Comparison of ENCODE assay signal across 14 mouse cellular contexts in the genomic region with DNA sequence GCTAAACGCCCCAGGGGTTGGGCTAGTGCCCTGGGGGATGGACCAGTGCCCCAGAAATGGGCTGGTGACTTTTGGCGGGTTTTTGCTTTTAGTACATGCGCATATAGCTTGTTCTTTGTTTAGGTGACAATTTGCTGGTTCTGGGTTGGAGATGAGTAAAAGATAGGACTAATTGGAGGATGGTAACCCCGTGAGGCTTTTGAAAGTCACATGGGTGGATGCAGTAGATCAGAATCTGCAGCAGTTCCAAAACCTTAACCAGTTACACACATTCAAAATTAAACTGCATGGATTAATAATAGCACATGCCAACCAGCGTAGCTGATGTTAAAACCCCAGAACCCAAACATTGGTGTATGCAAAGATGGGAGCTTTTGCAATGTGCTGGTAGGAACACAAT. TPM values are rescaled to one million over a fixed set of nuclear protein-coding genes. Genes with fewer than 3 reads are reported as not detected.
DNase-seq lines count a peak whose midpoint lies in the region; ATAC-seq lines count a peak whose summit lies in the region.
"Had no signal": no experiment of that assay in that cellular context is flagged by ENCODE, and none has a peak within 500 bp of the region (broad histone marks: within the 10 kb centered on the region; RNA-seq: fewer than 3 reads in every experiment).

No protein-coding gene starts in this region.

- H3K27me3 ChIP-seq in forebrain, embryonic 13.5 days, result no peaks in the 10 kb centered on the region
- no peaks in the 10 kb centered on the region for H3K27me3 ChIP-seq in forebrain, embryonic 10.5 days (ENCODE audit: poor library complexity, severe bottlenecking)
- no peaks in the 10 kb centered on the region for H3K27me3 ChIP-seq in lung, embryonic 15.5 days
- H3K27me3 ChIP-seq in stomach, embryonic 14.5 days (ENCODE audit: control insufficient read depth, insufficient read depth, low read length), result no peaks in the 10 kb centered on the region
- H3K27me3 ChIP-seq: embryonic facial prominence, embryonic 15.5 days; neural tube, embryonic 12.5 days had no signal

- DNase-seq in forebrain, embryonic 10.5 days (ENCODE audit: extremely low spot score, low spot score), result no peak
- no peak for DNase-seq in lung, adult 18-20 months
- DNase-seq in induced T-regulatory cell, adult 2 months (ENCODE audit: low read depth), result peak; percentile 34
- no peak for DNase-seq in left cerebral cortex, postnatal 14 days (ENCODE audit: low spot score in 2 of 2)
- DNase-seq: adrenal gland, adult 8-10 months; cerebellum, adult 11-12 months; gastrocnemius, postnatal 10 days had no signal

- no peak overlapping the region for H3K9ac ChIP-seq in forebrain, embryonic 13.5 days
- H3K9ac ChIP-seq in lung, embryonic 15.5 days, result no peak overlapping the region
- H3K9ac ChIP-seq in stomach, embryonic 14.5 days (replicated peaks; ENCODE audit: low read depth, low read length), result no peak overlapping the region
- H3K9ac ChIP-seq: embryonic facial prominence, embryonic 15.5 days; neural tube, embryonic 12.5 days had no signal

- H3K27ac ChIP-seq in forebrain, embryonic 13.5 days, result no peak overlapping the region
- H3K27ac ChIP-seq in forebrain, embryonic 10.5 days, result no peak overlapping the region
- peak overlapping the region; percentile 83 for H3K27ac ChIP-seq in lung, embryonic 15.5 days
- H3K27ac ChIP-seq in stomach, embryonic 14.5 days (ENCODE audit: low read length), result peak overlapping the region; percentile 52; the same call in 1 of the 2 replicates
- H3K27ac ChIP-seq: embryonic facial prominence, embryonic 15.5 days; kidney, postnatal 0 days; neural tube, embryonic 12.5 days had no signal

- H3K9me3 ChIP-seq in forebrain, embryonic 13.5 days (replicated peaks), result no peaks in the 10 kb centered on the region
- H3K9me3 ChIP-seq in forebrain, embryonic 10.5 days, result peaks cover 6% of the 10 kb centered on the region
- no peaks in the 10 kb centered on the region for H3K9me3 ChIP-seq in lung, embryonic 15.5 days
- no peaks in the 10 kb centered on the region for H3K9me3 ChIP-seq in stomach, embryonic 14.5 days (ENCODE audit: control insufficient read depth, low read depth, low read length)
- H3K9me3 ChIP-seq: embryonic facial prominence, embryonic 15.5 days had no signal

- no peak overlapping the region for H3K4me3 ChIP-seq in forebrain, embryonic 13.5 days
- no peak overlapping the region for H3K4me3 ChIP-seq in forebrain, embryonic 10.5 days
- H3K4me3 ChIP-seq in lung, embryonic 15.5 days, result peak overlapping the region; percentile 35; the same call in 1 of the 2 replicates
- H3K4me3 ChIP-seq in stomach, embryonic 14.5 days (ENCODE audit: low read depth, low read length), result no peak overlapping the region
- H3K4me3 ChIP-seq: neural tube, embryonic 12.5 days had no signal

- H3K36me3 ChIP-seq in forebrain, embryonic 13.5 days (ENCODE audit: poor library complexity, severe bottlenecking), result no peaks in the 10 kb centered on the region
- no peaks in the 10 kb centered on the region for H3K36me3 ChIP-seq in forebrain, embryonic 10.5 days (replicated peaks)
- no peaks in the 10 kb centered on the region for H3K36me3 ChIP-seq in lung, embryonic 15.5 days
- no peaks in the 10 kb centered on the region for H3K36me3 ChIP-seq in stomach, embryonic 14.5 days (ENCODE audit: control insufficient read depth, insufficient read depth, low read length)
- H3K36me3 ChIP-seq: embryonic facial prominence, embryonic 15.5 days; neural tube, embryonic 12.5 days had no signal

- WGBS in forebrain, embryonic 13.5 days, result 48% methylated on average over 5 of the region's 5 CpGs
- 49% methylated on average over 5 of the region's 5 CpGs for WGBS in forebrain, embryonic 10.5 days
- whole genome bisulfite sequencing in lung, embryonic 15.5 days, result 31% methylated on average over 5 of the region's 5 CpGs
- 42% methylated on average over 5 of the region's 5 CpGs for WGBS in stomach, embryonic 14.5 days

- no peak for ATAC-seq in forebrain, embryonic 13.5 days
- ATAC-seq in lung, embryonic 15.5 days (ENCODE audit: borderline replicate concordance, extremely low read depth, low FRiP score, low TSS enrichment), result 0 out of 2 replicates have a peak, but pooled peaks have one; percentile 47
- ATAC-seq in stomach, embryonic 14.5 days (ENCODE audit: insufficient number of reproducible peaks, insufficient read depth, low FRiP score, low read depth), result no peak
- no peak for ATAC-seq in megakaryocyte-erythroid progenitor cell, adult 5-6 weeks (replicated peaks; ENCODE audit: low FRiP score, low TSS enrichment, poor library complexity, severe bottlenecking)

- intact Hi-C loops in left cerebral cortex, postnatal 14 days (cut with DNase I), result no loop called here

- peak overlapping the region; percentile 49 for H3K4me2 ChIP-seq in forebrain, embryonic 13.5 days
- peak overlapping the region; percentile 51 for H3K4me2 ChIP-seq in lung, embryonic 15.5 days
- H3K4me2 ChIP-seq in stomach, embryonic 14.5 days (replicated peaks; ENCODE audit: low read depth, low read length), result no peak overlapping the region

- no peaks in the 10 kb centered on the region for H3K4me1 ChIP-seq in forebrain, embryonic 13.5 days
- H3K4me1 ChIP-seq in forebrain, embryonic 10.5 days, result peaks cover 3% of the 10 kb centered on the region; the same call in 1 of the 2 replicates
- no peaks in the 10 kb centered on the region for H3K4me1 ChIP-seq in lung, embryonic 15.5 days
- no peaks in the 10 kb centered on the region for H3K4me1 ChIP-seq in stomach, embryonic 14.5 days (ENCODE audit: control insufficient read depth, insufficient read depth, low read length)
- H3K4me1 ChIP-seq: embryonic facial prominence, embryonic 15.5 days; neural tube, embryonic 12.5 days had no signal

RNA-seq across cellular contexts. Expression of a gene that starts 57.9 kb away (rescaled TPM):
- 0.43 and 0.58 TPM in 2 replicates for polyA plus RNA-seq in forebrain, embryonic 13.5 days (2015; fragmentation: Nextera tagmentation; extraction: Ambion mirVana)
- polyA plus RNA-seq in forebrain, embryonic 10.5 days (2016; fragmentation: Nextera tagmentation; extraction: Ambion mirVana), result 0.05 and 0.12 TPM in 2 replicates
- 6.2 and 6.7 TPM in 2 replicates for polyA plus RNA-seq in lung, embryonic 15.5 days (2015; fragmentation: Nextera tagmentation; extraction: Ambion mirVana)
- 14.5 and 14.6 TPM in 2 replicates for polyA plus RNA-seq in stomach, embryonic 14.5 days (2014; fragmentation: Nextera tagmentation; extraction: Ambion mirVana)
- total RNA-seq in megakaryocyte-erythroid progenitor cell, adult 5-6 weeks (2014; fragmentation: Nextera tagmentation), result 21.9 TPM in 2 replicates
- total RNA-seq in megakaryocyte-erythroid progenitor cell, adult 5-6 weeks (2017), result 33.6 and 49.7 TPM in 2 replicates
- total RNA-seq in left cerebral cortex, postnatal 14 days (2021), result 1 to 10 TPM; 4.9 to 5.4 TPM

Comparison
In these comparisons a context has a peak if more than half of its experiments do, and no peak if none do; other contexts are left out.
1. H3K27ac ChIP-seq: peak in lung, embryonic 15.5 days (single experiment) and stomach, embryonic 14.5 days (single experiment); none in forebrain, embryonic 13.5 days (single experiment) and forebrain, embryonic 10.5 days (single experiment).